Mouse (Mus musculus) lung, adult 2 months (tissue): Measurements from ENCODE around the gene Fam98c. TPM values are rescaled to one million over a fixed set of nuclear protein-coding genes. Genes with fewer than 3 reads are reported as not detected.

ENCODE experiments used
- DNase-seq: peaks from one replicate; pipeline ENCODE4 v3.0.0; 2022
- H3K4me1 ChIP-seq: fragments of 200-500 bp; 2 replicates; pipeline ENCODE4 v1.6.1; 2011; ENCODE audit warnings: low read length; ENCODE audit not compliant: control insufficient read depth, insufficient read depth
- H3K4me3 ChIP-seq: fragments of 200-500 bp; replicated peaks from 2 replicates; pipeline ENCODE3; 2011; ENCODE audit warnings: low read depth, mild to moderate bottlenecking, control low read depth, low read length; ENCODE audit errors: extremely low read depth
- CTCF ChIP-seq: fragments of 200-500 bp; IDR thresholded peaks from 2 replicates; pipeline ENCODE4 v1.5.1; 2011; ENCODE audit warnings: mild to moderate bottlenecking, low read length, control low read depth; ENCODE audit not compliant: insufficient read depth
- POLR2A ChIP-seq: fragments of 200-500 bp; IDR thresholded peaks from 2 replicates; pipeline ENCODE4 v1.6.1; 2011; ENCODE audit warnings: low read depth, mild to moderate bottlenecking, control low read depth, low read length, borderline replicate concordance; ENCODE audit errors: extremely low read depth
- WGBS: fragments of 180-500 bp; shearing (Covaris S2); methylation state at CpG from one replicate; pipeline ENCODE4 v1.1.7; 2018; 5-methylcytosine and 5-hydroxymethylcytosine counted together
- polyA plus RNA-seq: library from polyadenylated mRNA; depleted of rRNA; stranded (reverse); fragments of >200 nt; gene quantifications from 2 replicates; pipeline ENCODE4 v1.2.3, GENCODE M21; 2012

Fam98c gene
- polyA plus RNA-seq, 1 experiment, result 47.7 TPM

- TF ChIP-seq CTCF (no peak), POLR2A (no peak)
- no peak for DNase-seq
- H3K4me1 ChIP-seq, result peaks cover 18% of the 10 kb centered on the region
- no peak overlapping the region for H3K4me3 ChIP-seq
- WGBS, result 9% methylated on average over 34 of the region's 34 CpGs
Observed at GRCm38 (mm10) chr7:29171562-29172097, 15.6 kb upstream of the Fam98c start.

GRCm38 (mm10) chr7:29170755-29171561 is 14.9 kb upstream of the Fam98c start:
- Histone ChIP-seq H3K4me3 (peak overlapping the region; percentile 86), H3K4me1 (peaks cover 18% of the 10 kb centered on the region)
- TF ChIP-seq CTCF (no peak), POLR2A (no peak)
- no peak for DNase-seq
- 2% methylated on average over 43 of the region's 43 CpGs for WGBS

- under 1% methylated on average over 30 of the region's 30 CpGs for WGBS
- DNase-seq, result peak; percentile 81
Observed at GRCm38 (mm10) chr7:29170066-29170754, 14.2 kb upstream of the Fam98c start, which contains the start of the genes Ggn and Spred3. Gene Ggn (plus strand): TSS chr7:29170210. Gene Spred3 (minus strand): TSS chr7:29170411.

GRCm38 (mm10) chr7:29169231-29170065 is 13.4 kb upstream of the Fam98c start:
- H3K4me1 ChIP-seq, result peaks cover 18% of the 10 kb centered on the region
- peak; percentile 55 for DNase-seq
- H3K4me3 ChIP-seq, result peak overlapping the region; percentile 86
- WGBS, result under 1% methylated on average over 29 of the region's 39 CpGs
- TF ChIP-seq CTCF, result no peak
- no peak for TF ChIP-seq POLR2A

More at GRCm38 (mm10) chr7:29170066-29170754, 14.2 kb upstream of the Fam98c start, which contains the start of the genes Ggn and Spred3:
- Histone ChIP-seq H3K4me3 (peak within 1 kb of the TSS; percentile 86), H3K4me1 (peaks cover 18% of the 10 kb centered on the region)
- peak; percentile 55; the same call in 1 of the 2 replicates for TF ChIP-seq POLR2A
- TF ChIP-seq CTCF, result no peak

- TF ChIP-seq POLR2A (no peak), CTCF (no peak)
- 4% methylated on average over 14 of the region's 14 CpGs for WGBS
- DNase-seq, result no peak
Observed at GRCm38 (mm10) chr7:29168791-29169230, 12.8 kb upstream of the Fam98c start.

GRCm38 (mm10) chr7:29168121-29168695 is 12.2 kb upstream of the Fam98c start:
- no peak overlapping the region for H3K4me3 ChIP-seq
- TF ChIP-seq POLR2A (no peak), CTCF (no peak)
- DNase-seq, result no peak
- peaks cover 18% of the 10 kb centered on the region for H3K4me1 ChIP-seq
- 23% methylated on average over 10 of the region's 10 CpGs for whole genome bisulfite sequencing

More at GRCm38 (mm10) chr7:29168791-29169230, 12.8 kb upstream of the Fam98c start:
- H3K4me1 ChIP-seq, result peaks cover 18% of the 10 kb centered on the region
- peak overlapping the region; percentile 53 for H3K4me3 ChIP-seq

- TF ChIP-seq CTCF (no peak), POLR2A (no peak)
- peaks cover 18% of the 10 kb centered on the region for H3K4me1 ChIP-seq
- H3K4me3 ChIP-seq, result no peak overlapping the region
- DNase-seq, result no peak
- WGBS, result 59% methylated on average over 19 of the region's 19 CpGs
Observed at GRCm38 (mm10) chr7:29167656-29168055, 11.6 kb upstream of the Fam98c start.

- 27% methylated on average over 9 of the region's 9 CpGs for WGBS
- peak; percentile 69 for DNase-seq
- no peaks in the 10 kb centered on the region for H3K4me1 ChIP-seq
- no peak for TF ChIP-seq CTCF
- no peak for TF ChIP-seq POLR2A
- no peak overlapping the region for H3K4me3 ChIP-seq
Observed at GRCm38 (mm10) chr7:29162750-29163525, 6.9 kb upstream of the Fam98c start.
